Mouse (Mus musculus) bone marrow macrophage, adult 2 months (primary cell): Measurements from ENCODE around the gene Kcnj2.

Experiments used
- CTCF ChIP-seq: IDR thresholded peaks from 2 replicates; pipeline ENCODE4 v1.5.1; 2012; ENCODE audit warnings: low read depth, mild to moderate bottlenecking, low read length, moderate library complexity
- POLR2A ChIP-seq: IDR thresholded peaks from 2 replicates; pipeline ENCODE4 v1.6.1; 2012; ENCODE audit warnings: mild to moderate bottlenecking, low read depth, low read length, borderline replicate concordance

DNA sequence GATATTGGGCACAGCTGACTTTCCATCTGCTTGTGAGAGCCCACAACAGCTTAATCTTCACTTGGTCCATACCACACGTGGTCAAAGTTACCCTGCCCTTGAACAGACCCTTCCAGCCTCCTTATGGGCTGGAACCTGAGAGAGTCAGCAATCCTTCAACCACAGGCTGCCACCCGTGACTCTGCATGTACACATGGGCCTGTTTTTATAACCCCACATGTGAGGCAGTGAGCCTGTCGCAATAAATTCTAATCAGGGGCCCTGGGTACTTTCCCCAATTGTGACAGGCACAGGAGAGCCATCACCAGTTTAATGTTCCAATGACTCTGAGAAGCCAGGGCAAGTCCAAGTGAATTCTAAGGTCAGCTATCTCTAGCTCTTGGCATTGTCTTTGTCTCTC, 22.8 kb downstream of the Kcnj2 start:
- no peak for TF ChIP-seq CTCF
- no peak for TF ChIP-seq POLR2A
